Mouse (Mus musculus) limb, embryonic 14.5 days (tissue): ENCODE data around the gene Nos3. TPM values are rescaled to one million over a fixed set of nuclear protein-coding genes. Genes with fewer than 3 reads are reported as not detected.
A peak's percentile ranks its signal among the peaks of the same experiment; 100 is the strongest.

Source experiments
- ATAC-seq: fragments of 200-750 bp; cut with Nextera tagmentation; 2 replicates; pipeline ENCODE4 v1.8.0; 2017; ENCODE audit warnings: low read depth, moderate number of reproducible peaks, moderate TSS enrichment; ENCODE audit not compliant: low FRiP score
- DNase-seq: peaks from one replicate; pipeline ENCODE4 v3.0.0-alpha.2; 2015; ENCODE audit warnings: low spot score
- H3K27ac ChIP-seq: fragments of 300-500 bp; sonication (generic); replicated peaks from 2 replicates; pipeline ENCODE4 v1.5.1; 2014; ENCODE audit warnings: low read depth, mild to moderate bottlenecking, low read length, moderate library complexity, mixed read lengths
- H3K27me3 ChIP-seq: fragments of 300-500 bp; sonication (generic); 2 replicates; pipeline ENCODE4 v1.6.1; 2014; ENCODE audit warnings: low read length, mixed read lengths; ENCODE audit not compliant: control insufficient read depth, insufficient read depth
- H3K36me3 ChIP-seq: fragments of 300-500 bp; sonication (generic); 2 replicates; pipeline ENCODE4 v1.6.1; 2014; ENCODE audit warnings: mild to moderate bottlenecking, low read length, moderate library complexity, mixed read lengths; ENCODE audit not compliant: control insufficient read depth, insufficient read depth
- H3K4me1 ChIP-seq: fragments of 300-500 bp; sonication (generic); 2 replicates; pipeline ENCODE4 v1.6.1; 2014; ENCODE audit warnings: antibody characterized with exemption, low read length, mixed read lengths; ENCODE audit not compliant: control insufficient read depth, insufficient read depth
- H3K4me2 ChIP-seq: fragments of 300-500 bp; sonication (generic); replicated peaks from 2 replicates; pipeline ENCODE4 v1.6.1; 2014; ENCODE audit warnings: low read depth, mild to moderate bottlenecking, low read length, moderate library complexity; ENCODE audit not compliant: severe bottlenecking
- H3K4me3 ChIP-seq: fragments of 300-500 bp; sonication (generic); replicated peaks from 2 replicates; pipeline ENCODE4 v1.5.1; 2014; ENCODE audit warnings: low read length
- H3K9ac ChIP-seq: fragments of 300-500 bp; sonication (generic); 2 replicates; pipeline ENCODE4 v1.6.1; 2014; ENCODE audit warnings: mild to moderate bottlenecking, low read depth, low read length, moderate library complexity; ENCODE audit not compliant: severe bottlenecking
- H3K9me3 ChIP-seq: fragments of 300-500 bp; sonication (generic); 2 replicates; pipeline ENCODE4 v1.6.1; 2016; ENCODE audit warnings: low read length; ENCODE audit not compliant: control insufficient read depth
- POLR2A ChIP-seq: fragments of 200-500 bp; IDR thresholded peaks from 2 replicates; pipeline ENCODE4 v1.8.0; 2012; ENCODE audit warnings: inconsistent platforms, mild to moderate bottlenecking, moderate library complexity, borderline replicate concordance; ENCODE audit not compliant: insufficient read depth, insufficient read length; ENCODE audit errors: extremely low read depth
- WGBS: fragments of 180-500 bp; shearing (Covaris S2); extraction: QIAGEN DNeasy Blood & Tissue Kit; methylation state at CpG from one replicate; pipeline ENCODE4 v1.1.7; 2014; 5-methylcytosine and 5-hydroxymethylcytosine counted together
- polyA plus RNA-seq, 2 experiments: library from polyadenylated mRNA; depleted of rRNA in 1 of 2; stranded (reverse) in 1 of 2; unstranded in 1 of 2; fragments of >200 nt; fragmentation: Nextera tagmentation in 1 of 2; extraction: Ambion mirVana in 1 of 2; gene quantifications; 2 replicates each; pipeline versions ENCODE4 v1.2.1 to v1.2.3; 2012 to 2014

Nos3 gene
- polyA plus RNA-seq (2012; rRNA removed) (7.3 and 7.4 TPM in 2 replicates), polyA plus RNA-seq (2014; fragmentation: Nextera tagmentation; extraction: Ambion mirVana) (4.8 and 6.1 TPM in 2 replicates)

- no peak within 1 kb of the TSS for H3K9ac ChIP-seq
- DNase-seq (no peak), ATAC-seq (no peak)
- no peak within 1 kb of the TSS; the same call in 1 of the 2 replicates for H3K4me2 ChIP-seq
- no peak within 1 kb of the TSS for H3K27ac ChIP-seq
- no peak for TF ChIP-seq POLR2A
- 59% methylated on average over 12 of the region's 12 CpGs for WGBS
- H3K27me3 ChIP-seq, result no peaks in the 10 kb centered on the region
- no peak within 1 kb of the TSS for H3K4me3 ChIP-seq
- no peaks in the 10 kb centered on the region for H3K36me3 ChIP-seq
- no peaks in the 10 kb centered on the region for H3K4me1 ChIP-seq
- H3K9me3 ChIP-seq, result no peaks in the 10 kb centered on the region
Observed at GRCm38 (mm10) chr5:24364508-24364907, at the start of gene Nos3. Gene Nos3, plus strand, starts transcription at chr5:24364810.

- no peaks in the 10 kb centered on the region for H3K9me3 ChIP-seq
- peak overlapping the region; percentile 39 for H3K4me2 ChIP-seq
- 13% methylated on average over 13 of the region's 13 CpGs for WGBS
- ATAC-seq (no peak), DNase-seq (no peak)
- H3K27ac ChIP-seq, result no peak overlapping the region
- H3K4me3 ChIP-seq, result 0 out of 2 replicates have a peak overlapping the region, but pooled peaks have one; percentile 5
- H3K36me3 ChIP-seq, result no peaks in the 10 kb centered on the region
- peak overlapping the region; percentile 25; the same call in 1 of the 2 replicates for H3K9ac ChIP-seq
- no peak for TF ChIP-seq POLR2A
- peaks cover 6% of the 10 kb centered on the region for H3K4me1 ChIP-seq
- 0 out of 2 replicates have a peak, but pooled peaks cover 2% of the 10 kb centered on the region for H3K27me3 ChIP-seq
Observed at GRCm38 (mm10) chr5:24319776-24320466, 44.7 kb upstream of the Nos3 start.

GRCm38 (mm10) chr5:24320467-24320813 is 44.2 kb upstream of the Nos3 start:
- WGBS, result 48% methylated on average over 6 of the region's 6 CpGs
- Histone ChIP-seq H3K4me2 (peak overlapping the region; percentile 39), H3K4me1 (peaks cover 6% of the 10 kb centered on the region), H3K9me3 (no peaks in the 10 kb centered on the region), H3K36me3 (no peaks in the 10 kb centered on the region), H3K9ac (peak overlapping the region; percentile 25; the same call in 1 of the 2 replicates), H3K4me3 (0 out of 2 replicates have a peak overlapping the region, but pooled peaks have one; percentile 5), H3K27ac (no peak overlapping the region), H3K27me3 (0 out of 2 replicates have a peak, but pooled peaks cover 5% of the 10 kb centered on the region)
- ATAC-seq, result no peak
- DNase-seq, result no peak
- no peak for TF ChIP-seq POLR2A

GRCm38 (mm10) chr5:24320894-24321293 is 43.7 kb upstream of the Nos3 start:
- H3K27me3 ChIP-seq, result 0 out of 2 replicates have a peak, but pooled peaks cover 5% of the 10 kb centered on the region
- H3K9me3 ChIP-seq, result no peaks in the 10 kb centered on the region
- 43% methylated on average over 5 of the region's 5 CpGs for WGBS
- H3K36me3 ChIP-seq, result no peaks in the 10 kb centered on the region
- DNase-seq (no peak), ATAC-seq (no peak)
- H3K9ac ChIP-seq, result no peak overlapping the region
- peaks cover 6% of the 10 kb centered on the region for H3K4me1 ChIP-seq
- H3K4me3 ChIP-seq, result no peak overlapping the region
- H3K27ac ChIP-seq, result no peak overlapping the region
- H3K4me2 ChIP-seq, result peak overlapping the region; percentile 39; the same call in 1 of the 2 replicates
- no peak for TF ChIP-seq POLR2A

GRCm38 (mm10) chr5:24321711-24322682 is 42.6 kb upstream of the Nos3 start:
- H3K27ac ChIP-seq, result no peak overlapping the region
- no peak for TF ChIP-seq POLR2A
- H3K9ac ChIP-seq, result no peak overlapping the region
- H3K4me3 ChIP-seq, result no peak overlapping the region
- no peaks in the 10 kb centered on the region for H3K36me3 ChIP-seq
- peaks cover 6% of the 10 kb centered on the region for H3K4me1 ChIP-seq
- ATAC-seq (no peak), DNase-seq (no peak)
- 20% methylated on average over 22 of the region's 22 CpGs for WGBS
- H3K9me3 ChIP-seq, result no peaks in the 10 kb centered on the region
- no peak overlapping the region for H3K4me2 ChIP-seq
- 0 out of 2 replicates have a peak, but pooled peaks cover 8% of the 10 kb centered on the region for H3K27me3 ChIP-seq
